Mouse (Mus musculus): Measurements from ENCODE around the gene Evi5.

DNA sequence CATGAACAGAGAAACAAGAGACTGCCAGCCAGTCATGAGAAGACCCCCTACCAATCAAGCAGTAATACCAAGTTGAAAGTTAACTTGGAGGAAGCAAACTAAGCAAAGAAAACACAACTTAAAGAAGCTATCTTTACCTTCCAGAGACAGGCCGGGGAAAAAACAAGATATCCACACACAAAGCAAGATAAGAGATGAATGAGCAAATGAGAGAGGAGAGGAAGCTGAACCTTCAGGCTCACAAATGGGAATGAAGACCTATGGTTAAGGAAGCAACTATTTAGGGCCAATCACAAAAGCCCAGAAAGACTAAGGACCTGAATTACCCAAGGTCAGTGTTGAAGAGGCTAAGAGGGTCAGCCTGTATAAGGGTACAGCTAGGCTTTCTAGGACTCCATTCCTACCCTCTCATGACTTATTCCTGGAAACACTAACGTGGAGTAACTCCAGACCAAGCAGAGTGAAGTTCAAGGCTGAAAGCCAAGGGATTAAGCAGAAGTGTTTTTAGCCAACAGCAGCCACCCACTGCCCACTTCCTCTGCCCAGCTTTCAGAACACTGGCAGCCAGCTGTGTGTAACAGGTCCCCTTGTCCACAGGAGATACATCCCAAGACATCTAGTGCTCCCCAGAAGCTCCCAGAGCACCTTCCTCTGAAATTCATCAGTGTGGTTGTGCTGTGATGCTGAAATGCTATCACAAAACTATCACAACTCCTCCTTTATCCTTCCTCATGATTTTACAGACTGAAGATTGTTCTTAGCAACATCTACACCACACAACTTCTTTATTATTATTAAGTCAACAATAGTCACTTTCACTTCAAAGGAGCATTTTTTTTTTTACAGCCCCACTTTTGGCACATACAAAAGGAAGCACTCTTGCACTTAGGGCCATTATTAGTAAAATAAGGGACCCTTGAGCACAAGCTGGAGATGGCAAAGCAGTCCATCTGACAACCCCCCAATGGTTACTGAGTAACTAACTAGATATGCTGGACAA, 8.5 kb downstream of the Evi5 start:
- TF ChIP-seq CTCF (IDR thresholded peaks at IDR 0.05; ENCODE audit: borderline replicate concordance, insufficient read depth, low read depth, low read length) (no peak), POLR2A (IDR thresholded peaks at IDR 0.05; ENCODE audit: borderline replicate concordance, insufficient read depth, low read length) (no peak)
